Mouse (Mus musculus) ES-Bruce4 (cell line): ENCODE measurements around the gene Gm45713. TPM values are rescaled to one million over a fixed set of nuclear protein-coding genes. Genes with fewer than 3 reads are reported as not detected.

ENCODE experiments used
- H3K27ac ChIP-seq: 2 replicates; pipeline ENCODE4 v1.5.1; 2012; ENCODE audit warnings: low read length, inconsistent platforms; ENCODE audit not compliant: insufficient read depth
- H3K27me3 ChIP-seq: 2 replicates; pipeline ENCODE4 v1.6.1; 2012; ENCODE audit warnings: mild to moderate bottlenecking, low read length, inconsistent platforms; ENCODE audit not compliant: control insufficient read depth, poor library complexity, insufficient read depth, severe bottlenecking
- H3K36me3 ChIP-seq: 2 replicates; pipeline ENCODE4 v1.6.1; 2012; ENCODE audit warnings: inconsistent platforms, mild to moderate bottlenecking, low read length, moderate library complexity; ENCODE audit not compliant: control insufficient read depth, poor library complexity, insufficient read depth, severe bottlenecking
- H3K4me1 ChIP-seq: one replicate; pipeline ENCODE4 v1.8.1; 2011; ENCODE audit warnings: low read length; ENCODE audit not compliant: control insufficient read depth, insufficient read depth
- H3K4me3 ChIP-seq: 2 replicates; pipeline ENCODE4 v1.5.1; 2011; ENCODE audit warnings: low read depth, mild to moderate bottlenecking, low read length
- H3K9ac ChIP-seq: 2 replicates; pipeline ENCODE4 v1.6.1; 2012; ENCODE audit warnings: low read depth, mild to moderate bottlenecking, inconsistent platforms; ENCODE audit not compliant: poor library complexity, severe bottlenecking
- H3K9me3 ChIP-seq: replicated peaks from 2 replicates; pipeline ENCODE4 v1.6.1; 2012; ENCODE audit warnings: mild to moderate bottlenecking, low read length, inconsistent platforms; ENCODE audit not compliant: control insufficient read depth, poor library complexity, insufficient read depth, severe bottlenecking
- CTCF ChIP-seq: IDR thresholded peaks from one replicate; pipeline ENCODE4 v1.8.1; 2011; ENCODE audit warnings: low read depth, low read length
- EP300 ChIP-seq: IDR thresholded peaks from 2 replicates; pipeline ENCODE4 v1.6.1; 2011; ENCODE audit warnings: low read depth, low read length; ENCODE audit not compliant: insufficient read depth
- POLR2A ChIP-seq: IDR thresholded peaks from one replicate; pipeline ENCODE4 v1.8.1; 2011; ENCODE audit warnings: low read length; ENCODE audit not compliant: insufficient read depth
- polyA plus RNA-seq: library from polyadenylated mRNA; stranded (reverse); fragments of >200 nt; gene quantifications from 2 replicates; pipeline ENCODE4 v1.2.4, GENCODE M21; 2011; ENCODE audit warnings: low read depth; ENCODE audit not compliant: missing spikeins, insufficient read depth, insufficient read length

The Gm45713 gene
- polyA plus RNA-seq, 1 experiment, result not detected

DNA sequence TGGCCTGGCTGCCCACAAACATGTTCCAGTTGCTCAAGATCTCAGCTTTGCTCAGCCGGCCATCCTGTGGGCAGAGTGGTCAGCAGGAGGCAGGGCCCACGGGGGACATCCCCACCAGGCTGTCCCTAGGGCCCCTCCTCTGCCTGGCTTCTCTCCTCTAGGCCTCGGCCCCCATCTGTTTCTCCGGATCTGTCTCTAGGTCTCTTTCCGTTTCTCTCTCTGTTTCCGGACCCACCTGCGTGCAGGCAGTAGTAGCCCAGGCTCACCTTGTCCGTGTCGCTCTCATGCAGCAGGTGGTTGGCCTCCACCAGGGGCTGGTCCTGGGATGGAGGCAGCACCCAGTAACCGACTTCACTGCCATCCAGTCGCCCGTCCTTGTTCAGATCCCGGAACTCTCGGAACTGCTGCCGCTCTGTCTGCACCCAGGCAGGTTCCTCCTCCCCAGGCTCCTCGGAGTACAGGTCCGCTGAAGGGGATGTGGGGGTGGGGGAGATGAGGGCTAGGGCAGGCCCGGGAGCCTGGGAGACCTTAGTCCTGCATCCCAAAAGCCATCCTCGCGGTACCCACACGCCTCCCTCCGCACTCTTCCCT, 52.6 kb downstream of the Gm45713 start:
- TF ChIP-seq CTCF (no peak), EP300 (no peak), POLR2A (no peak)
- Histone ChIP-seq H3K9ac (no peak overlapping the region), H3K4me1 (no peaks in the 10 kb centered on the region), H3K4me3 (peak overlapping the region; percentile 12), H3K27ac (no peak overlapping the region), H3K9me3 (no peaks in the 10 kb centered on the region), H3K36me3 (0 out of 2 replicates have a peak, but pooled peaks cover 3% of the 10 kb centered on the region), H3K27me3 (no peaks in the 10 kb centered on the region)

- Histone ChIP-seq H3K4me1 (no peaks in the 10 kb centered on the region), H3K9me3 (no peaks in the 10 kb centered on the region), H3K36me3 (0 out of 2 replicates have a peak, but pooled peaks cover 3% of the 10 kb centered on the region), H3K27me3 (no peaks in the 10 kb centered on the region), H3K4me3 (peak overlapping the region; percentile 12), H3K27ac (peak overlapping the region; percentile 62), H3K9ac (no peak overlapping the region)
- TF ChIP-seq CTCF (peak; percentile 49), EP300 (0 out of 2 replicates have a peak, but pooled peaks have one; percentile 47), POLR2A (no peak)
These were observed 53.4 kb downstream of the Gm45713 start for GRCm38 (mm10) chr7:45082401-45083299.

GRCm38 (mm10) chr7:45081016-45081415, 55.0 kb downstream of the Gm45713 start:
- peak overlapping the region; percentile 68 for H3K27ac ChIP-seq
- TF ChIP-seq EP300 (no peak), POLR2A (peak; percentile 29), CTCF (no peak)
- H3K9ac ChIP-seq, result peak overlapping the region; percentile 12; the same call in 1 of the 2 replicates
- no peaks in the 10 kb centered on the region for H3K9me3 ChIP-seq
- no peaks in the 10 kb centered on the region for H3K27me3 ChIP-seq
- no peaks in the 10 kb centered on the region for H3K36me3 ChIP-seq
- no peaks in the 10 kb centered on the region for H3K4me1 ChIP-seq
- no peak overlapping the region for H3K4me3 ChIP-seq

GRCm38 (mm10) chr7:45079856-45080255, 56.2 kb downstream of the Gm45713 start:
- no peaks in the 10 kb centered on the region for H3K9me3 ChIP-seq
- H3K27ac ChIP-seq, result no peak overlapping the region
- TF ChIP-seq EP300, result peak; percentile 32; the same call in 1 of the 2 replicates
- TF ChIP-seq CTCF, result peak; percentile 90
- no peak for TF ChIP-seq POLR2A
- no peaks in the 10 kb centered on the region for H3K27me3 ChIP-seq
- H3K4me3 ChIP-seq, result no peak overlapping the region
- H3K36me3 ChIP-seq, result no peaks in the 10 kb centered on the region
- no peaks in the 10 kb centered on the region for H3K4me1 ChIP-seq
- H3K9ac ChIP-seq, result no peak overlapping the region

- H3K9ac ChIP-seq, result no peak overlapping the region
- TF ChIP-seq POLR2A (no peak), CTCF (peak; percentile 90)
- H3K27ac ChIP-seq, result no peak overlapping the region
- no peak overlapping the region for H3K4me3 ChIP-seq
- no peaks in the 10 kb centered on the region for H3K4me1 ChIP-seq
- H3K36me3 ChIP-seq, result no peaks in the 10 kb centered on the region
- H3K27me3 ChIP-seq, result no peaks in the 10 kb centered on the region
- H3K9me3 ChIP-seq, result no peaks in the 10 kb centered on the region
These were observed 57.5 kb downstream of the Gm45713 start for GRCm38 (mm10) chr7:45078513-45078912.

DNA sequence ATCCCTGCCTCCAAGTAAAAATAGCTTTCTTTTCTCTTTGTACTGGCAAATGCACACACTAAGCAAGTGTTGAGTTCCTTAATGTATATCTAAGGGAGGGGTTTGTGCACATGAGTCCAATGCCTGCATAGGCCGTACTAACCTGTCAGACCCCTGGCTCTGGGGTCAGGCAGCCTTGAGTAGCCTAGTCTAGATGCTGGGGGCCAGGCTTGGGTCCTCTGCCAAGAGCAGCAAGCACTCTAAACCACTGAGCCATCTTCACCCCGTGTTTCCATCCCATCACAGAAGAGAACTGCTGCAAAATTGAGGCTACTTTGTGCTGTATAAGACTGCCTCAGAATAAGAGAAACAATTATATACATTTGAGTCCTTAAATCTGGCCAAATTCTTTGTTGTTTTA, 58.2 kb downstream of the Gm45713 start:
- no peak overlapping the region for H3K4me3 ChIP-seq
- no peaks in the 10 kb centered on the region for H3K4me1 ChIP-seq
- no peaks in the 10 kb centered on the region for H3K27me3 ChIP-seq
- H3K9ac ChIP-seq, result no peak overlapping the region
- no peaks in the 10 kb centered on the region for H3K36me3 ChIP-seq
- H3K9me3 ChIP-seq, result no peaks in the 10 kb centered on the region
- TF ChIP-seq POLR2A, result no peak
- no peak for TF ChIP-seq CTCF
- no peak for TF ChIP-seq EP300
- no peak overlapping the region for H3K27ac ChIP-seq
